Comparison of ENCODE assay signal across 17 mouse cellular contexts in the genomic region with DNA sequence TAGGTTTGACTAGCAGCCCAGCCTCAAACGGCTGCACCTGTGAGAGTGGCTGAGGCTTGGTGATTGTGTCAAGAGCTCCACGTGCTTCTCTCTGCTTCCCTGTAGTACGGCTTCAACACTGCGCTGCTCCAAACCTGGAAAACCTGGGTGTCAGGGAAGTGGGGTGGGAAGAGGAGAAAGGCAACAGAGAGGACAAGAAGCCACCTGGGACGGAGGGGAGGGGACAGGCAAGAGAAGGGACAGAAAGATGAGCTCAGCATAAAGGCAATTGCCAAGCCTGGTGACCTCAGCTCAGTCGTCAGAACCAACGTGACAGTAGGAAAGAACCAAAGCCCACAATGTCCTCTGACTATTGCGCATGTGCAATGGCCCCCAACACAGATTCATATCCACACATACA. TPM values are rescaled to one million over a fixed set of nuclear protein-coding genes. Genes with fewer than 3 reads are reported as not detected.
DNase-seq lines count a peak whose midpoint lies in the region; ATAC-seq and TF ChIP-seq lines count a peak whose summit lies in the region.
"Had no signal": no experiment of that assay in that cellular context is flagged by ENCODE, and none has a peak within 500 bp of the region (broad histone marks: within the 10 kb centered on the region; RNA-seq: fewer than 3 reads in every experiment).

No protein-coding gene starts in this region.

- H3K4me3 ChIP-seq in cerebellum, adult 2 months (replicated peaks; ENCODE audit: insufficient read depth, low read depth, low read length) = no peak overlapping the region
- H3K4me3 ChIP-seq in midbrain, embryonic 16.5 days (ENCODE audit: low read depth, low read length) = no peak overlapping the region
- H3K4me3 ChIP-seq: embryonic facial prominence, embryonic 10.5 days; forebrain, embryonic 13.5 days; heart, embryonic 13.5 days; hindbrain, embryonic 15.5 days had no signal

- no peak overlapping the region for H3K9ac ChIP-seq in midbrain, embryonic 16.5 days (ENCODE audit: low read depth, low read length)
- H3K9ac ChIP-seq: forebrain, embryonic 13.5 days; forebrain, postnatal 0 days; heart, embryonic 13.5 days; hindbrain, embryonic 15.5 days had no signal

- WGBS in cerebellum, adult 2 months = 20% methylated on average over 8 of the region's 8 CpGs
- 80% methylated on average over 8 of the region's 8 CpGs for WGBS in midbrain, embryonic 16.5 days

- H3K27ac ChIP-seq in cerebellum, adult 2 months (ENCODE audit: insufficient read depth, low read length) = peak overlapping the region; percentile 72
- no peak overlapping the region for H3K27ac ChIP-seq in midbrain, embryonic 16.5 days (ENCODE audit: low read length)
- H3K27ac ChIP-seq: embryonic facial prominence, embryonic 10.5 days; forebrain, embryonic 13.5 days; heart, embryonic 13.5 days; hindbrain, embryonic 15.5 days had no signal

- no peak for TF ChIP-seq CTCF in cerebellum, adult 2 months (IDR thresholded peaks at IDR 0.05; ENCODE audit: borderline replicate concordance, insufficient read depth, low read depth, low read length)

- no peak overlapping the region for H3K4me2 ChIP-seq in midbrain, embryonic 16.5 days (ENCODE audit: low read length)
- H3K4me2 ChIP-seq: forebrain, embryonic 13.5 days; heart, embryonic 13.5 days; hindbrain, embryonic 15.5 days had no signal

- peak; percentile 49 to 57 for DNase-seq in cerebellum, adult 18-20 months
- DNase-seq in cerebellum, adult 8-10 months = no peak
- peak; percentile 57 to 74 for DNase-seq in cerebellum, adult 2 months
- peak; percentile 26 to 44 for DNase-seq in cerebellum, postnatal 10 days
- DNase-seq in embryo, embryonic 10.5 days (ENCODE audit: low spot score) = no peak
- DNase-seq: adrenal gland, postnatal 10 days; gastrocnemius, postnatal 36 days; heart, postnatal 36 days; kidney, adult 2 months had no signal

- TF ChIP-seq POLR2A in cerebellum, adult 2 months (IDR thresholded peaks at IDR 0.05; ENCODE audit: borderline replicate concordance, insufficient read depth, low read length) = no peak

- peaks cover 29% of the 10 kb centered on the region for H3K4me1 ChIP-seq in cerebellum, adult 2 months (ENCODE audit: control insufficient read depth, insufficient read depth, low read length)
- peaks cover under 1% of the 10 kb centered on the region; the same call in 1 of the 2 replicates for H3K4me1 ChIP-seq in midbrain, embryonic 16.5 days (ENCODE audit: control insufficient read depth, insufficient read depth, low read length)

- no peaks in the 10 kb centered on the region for H3K27me3 ChIP-seq in cerebellum, adult 2 months (ENCODE audit: control insufficient read depth, insufficient read depth, low read length)
- H3K27me3 ChIP-seq in midbrain, embryonic 16.5 days (ENCODE audit: control insufficient read depth, insufficient read depth, low read depth, low read length) = peaks cover 16% of the 10 kb centered on the region

- H3K9me3 ChIP-seq in midbrain, embryonic 16.5 days (replicated peaks; ENCODE audit: control insufficient read depth, low read length, poor library complexity, severe bottlenecking) = no peaks in the 10 kb centered on the region
- H3K9me3 ChIP-seq: embryonic facial prominence, embryonic 10.5 days; forebrain, embryonic 13.5 days; heart, embryonic 13.5 days; hindbrain, embryonic 15.5 days had no signal

- no peak for ATAC-seq in midbrain, embryonic 16.5 days
- ATAC-seq: forebrain, embryonic 13.5 days; forebrain, postnatal 0 days; intestine, embryonic 16.5 days; Patski had no signal

- H3K36me3 ChIP-seq in midbrain, embryonic 16.5 days (ENCODE audit: control insufficient read depth, insufficient read depth, low read length) = no peaks in the 10 kb centered on the region
- H3K36me3 ChIP-seq: embryonic facial prominence, embryonic 10.5 days; heart, embryonic 13.5 days; hindbrain, embryonic 15.5 days had no signal

RNA-seq across cellular contexts. Expression of gene Lsm14b, which starts 3.9 kb away (rescaled TPM):
- 77.3 and 79.3 TPM in 2 replicates for polyA plus RNA-seq in cerebellum, adult 2 months (2012; rRNA removed)
- polyA plus RNA-seq in midbrain, embryonic 16.5 days (2015; fragmentation: Nextera tagmentation; extraction: Ambion mirVana) = 21.0 and 22.4 TPM in 2 replicates

RNA-seq across cellular contexts. Expression of gene Psma7, which starts 21.3 kb away (rescaled TPM):
- 248 and 254 TPM in 2 replicates for polyA plus RNA-seq in cerebellum, adult 2 months (2012; rRNA removed)
- 504 and 541 TPM in 2 replicates for polyA plus RNA-seq in midbrain, embryonic 16.5 days (2015; fragmentation: Nextera tagmentation; extraction: Ambion mirVana)

RNA-seq across cellular contexts. Expression of gene Ss18l1, which starts 21.4 kb away (rescaled TPM):
- polyA plus RNA-seq in cerebellum, adult 2 months (2012; rRNA removed) = 27.0 and 28.1 TPM in 2 replicates
- 70.4 and 74.3 TPM in 2 replicates for polyA plus RNA-seq in midbrain, embryonic 16.5 days (2015; fragmentation: Nextera tagmentation; extraction: Ambion mirVana)

RNA-seq across cellular contexts. Expression of gene Taf4, which starts 44.5 kb away (rescaled TPM):
- 15.2 TPM in 2 replicates for polyA plus RNA-seq in cerebellum, adult 2 months (2012; rRNA removed)
- polyA plus RNA-seq in midbrain, embryonic 16.5 days (2015; fragmentation: Nextera tagmentation; extraction: Ambion mirVana) = 3.1 and 3.6 TPM in 2 replicates

RNA-seq across cellular contexts. Expression of gene Mtg2, which starts 49.5 kb away (rescaled TPM):
- polyA plus RNA-seq in cerebellum, adult 2 months (2012; rRNA removed) = 28.5 and 28.7 TPM in 2 replicates
- polyA plus RNA-seq in midbrain, embryonic 16.5 days (2015; fragmentation: Nextera tagmentation; extraction: Ambion mirVana) = 34.9 and 35.7 TPM in 2 replicates

Comparison
In these comparisons a context has a peak if more than half of its experiments do, and no peak if none do; other contexts are left out.
1. DNase-seq: peak in cerebellum, adult 18-20 months (2 of 2), cerebellum, adult 2 months (2 of 2) and cerebellum, postnatal 10 days (2 of 2); none in cerebellum, adult 8-10 months (single experiment) and embryo, embryonic 10.5 days (single experiment).